Mouse (Mus musculus) intestine, embryonic 15.5 days (tissue): Measurements from ENCODE around the gene Hemgn. TPM values are rescaled to one million over a fixed set of nuclear protein-coding genes. Genes with fewer than 3 reads are reported as not detected.

ENCODE experiments used
- ATAC-seq: fragments of 200-750 bp; cut with Nextera tagmentation; 2 replicates; pipeline ENCODE4 v1.8.0; 2017; ENCODE audit warnings: moderate TSS enrichment, moderate library complexity
- H3K27ac ChIP-seq: fragments of 300-500 bp; sonication (generic); 2 replicates; pipeline ENCODE4 v1.5.1; 2015; ENCODE audit warnings: mild to moderate bottlenecking, inconsistent platforms
- H3K27me3 ChIP-seq: fragments of 300-500 bp; sonication (generic); replicated peaks from 2 replicates; pipeline ENCODE4 v1.6.1; 2015; ENCODE audit warnings: inconsistent platforms
- H3K36me3 ChIP-seq: fragments of 300-500 bp; sonication (generic); 2 replicates; pipeline ENCODE4 v1.6.1; 2015; ENCODE audit warnings: inconsistent platforms
- H3K4me1 ChIP-seq: fragments of 300-500 bp; sonication (generic); replicated peaks from 2 replicates; pipeline ENCODE4 v1.6.1; 2015; ENCODE audit warnings: inconsistent platforms
- H3K4me2 ChIP-seq: fragments of 300-500 bp; sonication (generic); replicated peaks from 2 replicates; pipeline ENCODE4 v1.6.1; 2015; ENCODE audit warnings: mild to moderate bottlenecking, inconsistent platforms
- H3K4me3 ChIP-seq: fragments of 300-500 bp; sonication (generic); replicated peaks from 2 replicates; pipeline ENCODE4 v1.5.1; 2015; ENCODE audit warnings: inconsistent platforms
- H3K9ac ChIP-seq: fragments of 300-500 bp; sonication (generic); 2 replicates; pipeline ENCODE4 v1.6.1; 2015; ENCODE audit warnings: inconsistent platforms
- H3K9me3 ChIP-seq: fragments of 300-500 bp; sonication (generic); 2 replicates; pipeline ENCODE4 v1.6.1; 2016; ENCODE audit warnings: inconsistent platforms
- WGBS: fragments of 180-500 bp; shearing (Covaris S2); methylation state at CpG from one replicate; pipeline ENCODE4 v1.1.7; 2015; 5-methylcytosine and 5-hydroxymethylcytosine counted together
- polyA plus RNA-seq: library from polyadenylated mRNA; unstranded; fragments of >200 nt; fragmentation: Nextera tagmentation; extraction: Ambion mirVana; gene quantifications from 2 replicates; pipeline ENCODE4 v1.2.1, GENCODE M21; 2015

The Hemgn gene
- polyA plus RNA-seq = 4.8 and 6.4 TPM in 2 replicates

- Histone ChIP-seq H3K36me3 (no peaks in the 10 kb centered on the region), H3K4me1 (no peaks in the 10 kb centered on the region), H3K27ac (no peak within 1 kb of the TSS), H3K9ac (no peak within 1 kb of the TSS), H3K4me3 (no peak within 1 kb of the TSS), H3K4me2 (no peak within 1 kb of the TSS), H3K27me3 (no peaks in the 10 kb centered on the region), H3K9me3 (no peaks in the 10 kb centered on the region)
- no peak for ATAC-seq
- 78% methylated on average over 7 of the region's 7 CpGs for WGBS
These were observed at the start of gene Hemgn for GRCm38 (mm10) chr4:46413406-46413805. Gene Hemgn, minus strand, starts transcription at chr4:46413506.

GRCm38 (mm10) chr4:46458411-46458810 is 45.1 kb upstream of the Hemgn start:
- H3K36me3 ChIP-seq = peaks cover 22% of the 10 kb centered on the region
- no peak overlapping the region for H3K27ac ChIP-seq
- H3K4me2 ChIP-seq = no peak overlapping the region
- no peak for ATAC-seq
- peaks cover 16% of the 10 kb centered on the region for H3K4me1 ChIP-seq
- H3K9ac ChIP-seq = no peak overlapping the region
- WGBS = 88% methylated on average over 2 of the region's 2 CpGs
- no peaks in the 10 kb centered on the region for H3K27me3 ChIP-seq
- no peaks in the 10 kb centered on the region for H3K9me3 ChIP-seq
- no peak overlapping the region for H3K4me3 ChIP-seq

- WGBS = 91% methylated on average over 3 of the region's 3 CpGs
These were observed 43.9 kb upstream of the Hemgn start for GRCm38 (mm10) chr4:46457186-46457585.

GRCm38 (mm10) chr4:46456762-46457161 is 43.5 kb upstream of the Hemgn start:
- Histone ChIP-seq H3K9me3 (no peaks in the 10 kb centered on the region), H3K4me3 (no peak overlapping the region), H3K27me3 (no peaks in the 10 kb centered on the region), H3K27ac (no peak overlapping the region), H3K4me2 (no peak overlapping the region), H3K4me1 (peaks cover 18% of the 10 kb centered on the region), H3K9ac (no peak overlapping the region), H3K36me3 (peaks cover 14% of the 10 kb centered on the region)
- 81% methylated on average over 4 of the region's 4 CpGs for WGBS
- ATAC-seq = no peak

More at GRCm38 (mm10) chr4:46457186-46457585, 43.9 kb upstream of the Hemgn start:
- no peak overlapping the region for H3K4me3 ChIP-seq
- peaks cover 18% of the 10 kb centered on the region for H3K4me1 ChIP-seq
- H3K9ac ChIP-seq = no peak overlapping the region
- H3K9me3 ChIP-seq = no peaks in the 10 kb centered on the region
- H3K4me2 ChIP-seq = no peak overlapping the region
- peaks cover 15% of the 10 kb centered on the region for H3K36me3 ChIP-seq
- no peak overlapping the region for H3K27ac ChIP-seq
- no peak for ATAC-seq
- H3K27me3 ChIP-seq = no peaks in the 10 kb centered on the region

GRCm38 (mm10) chr4:46454097-46454864 is 41.0 kb upstream of the Hemgn start:
- 70% methylated on average over 5 of the region's 5 CpGs for WGBS
- no peak for ATAC-seq
- Histone ChIP-seq H3K36me3 (no peaks in the 10 kb centered on the region), H3K4me3 (no peak overlapping the region), H3K4me2 (peak overlapping the region; percentile 80), H3K27ac (no peak overlapping the region), H3K9ac (no peak overlapping the region), H3K27me3 (no peaks in the 10 kb centered on the region), H3K9me3 (no peaks in the 10 kb centered on the region), H3K4me1 (peaks cover 18% of the 10 kb centered on the region)

- H3K4me3 ChIP-seq = peak overlapping the region; percentile 94
- H3K4me1 ChIP-seq = peaks cover 18% of the 10 kb centered on the region
- peak overlapping the region; percentile 98 for H3K9ac ChIP-seq
- no peak for ATAC-seq
- peak overlapping the region; percentile 80 for H3K4me2 ChIP-seq
- WGBS = 32% methylated on average over 13 of the region's 13 CpGs
- no peaks in the 10 kb centered on the region for H3K27me3 ChIP-seq
- peak overlapping the region; percentile 100 for H3K27ac ChIP-seq
- H3K9me3 ChIP-seq = no peaks in the 10 kb centered on the region
- H3K36me3 ChIP-seq = no peaks in the 10 kb centered on the region
These were observed 39.8 kb upstream of the Hemgn start for GRCm38 (mm10) chr4:46452855-46453719.

GRCm38 (mm10) chr4:46452481-46452850 is 39.2 kb upstream of the Hemgn start:
- H3K9me3 ChIP-seq = no peaks in the 10 kb centered on the region

GRCm38 (mm10) chr4:46451758-46452480 is 38.6 kb upstream of the Hemgn start:
- peaks cover 18% of the 10 kb centered on the region for H3K4me1 ChIP-seq
- peak; percentile 50 for ATAC-seq
- no peaks in the 10 kb centered on the region for H3K36me3 ChIP-seq
- H3K27me3 ChIP-seq = no peaks in the 10 kb centered on the region
- peak overlapping the region; percentile 94 for H3K4me3 ChIP-seq
- no peaks in the 10 kb centered on the region for H3K9me3 ChIP-seq
- H3K4me2 ChIP-seq = peak overlapping the region; percentile 80
- H3K27ac ChIP-seq = peak overlapping the region; percentile 100
- peak overlapping the region; percentile 98 for H3K9ac ChIP-seq
- WGBS = under 1% methylated on average over 98 of the region's 111 CpGs

More at GRCm38 (mm10) chr4:46452481-46452850, 39.2 kb upstream of the Hemgn start:
- H3K4me2 ChIP-seq = peak overlapping the region; percentile 80
- peaks cover 18% of the 10 kb centered on the region for H3K4me1 ChIP-seq
- H3K27me3 ChIP-seq = no peaks in the 10 kb centered on the region
- H3K4me3 ChIP-seq = peak overlapping the region; percentile 94
- peak overlapping the region; percentile 98 for H3K9ac ChIP-seq
- ATAC-seq = peak; percentile 54
- no peaks in the 10 kb centered on the region for H3K36me3 ChIP-seq
- 0% methylated on average over 19 of the region's 19 CpGs for WGBS
- peak overlapping the region; percentile 100 for H3K27ac ChIP-seq

GRCm38 (mm10) chr4:46451240-46451757 is 38.0 kb upstream of the Hemgn start:
- WGBS = under 1% methylated on average over 57 of the region's 70 CpGs
- peak overlapping the region; percentile 81 for H3K4me2 ChIP-seq
- H3K36me3 ChIP-seq = no peaks in the 10 kb centered on the region
- no peaks in the 10 kb centered on the region for H3K9me3 ChIP-seq
- H3K27ac ChIP-seq = peak overlapping the region; percentile 100
- H3K4me3 ChIP-seq = peak overlapping the region; percentile 94
- peak overlapping the region; percentile 98 for H3K9ac ChIP-seq
- no peaks in the 10 kb centered on the region for H3K27me3 ChIP-seq
- peaks cover 14% of the 10 kb centered on the region for H3K4me1 ChIP-seq
- ATAC-seq = peak; percentile 49

GRCm38 (mm10) chr4:46450519-46451131 is 37.3 kb upstream of the Hemgn start, which contains the start of gene Anp32b:
Gene Anp32b, plus strand, starts transcription at chr4:46450902.
- peak; percentile 95 for ATAC-seq
- Histone ChIP-seq H3K27me3 (no peaks in the 10 kb centered on the region), H3K36me3 (no peaks in the 10 kb centered on the region), H3K4me2 (peak within 1 kb of the TSS; percentile 81), H3K27ac (peak within 1 kb of the TSS; percentile 100), H3K9ac (peak within 1 kb of the TSS; percentile 98), H3K4me1 (peaks cover 14% of the 10 kb centered on the region), H3K4me3 (peak within 1 kb of the TSS; percentile 94), H3K9me3 (no peaks in the 10 kb centered on the region)
- WGBS = under 1% methylated on average over 53 of the region's 66 CpGs

- Histone ChIP-seq H3K9me3 (no peaks in the 10 kb centered on the region), H3K4me2 (peak overlapping the region; percentile 81), H3K9ac (peak overlapping the region; percentile 98), H3K4me1 (peaks cover 12% of the 10 kb centered on the region), H3K36me3 (no peaks in the 10 kb centered on the region), H3K27ac (peak overlapping the region; percentile 100), H3K4me3 (peak overlapping the region; percentile 94), H3K27me3 (no peaks in the 10 kb centered on the region)
- no peak for ATAC-seq
- 19% methylated on average over 7 of the region's 7 CpGs for WGBS
These were observed 36.8 kb upstream of the Hemgn start for GRCm38 (mm10) chr4:46450020-46450518.
